Mouse (Mus musculus) liver, embryonic 14.5 days (tissue): ENCODE measurements around the gene 1700013H16Rik.

Experiments
- CTCF ChIP-seq: IDR thresholded peaks from 2 replicates; pipeline ENCODE4 v1.5.1; 2016; ENCODE audit warnings: antibody characterized with exemption, low read depth, control low read depth
- EP300 ChIP-seq: IDR thresholded peaks from 2 replicates; pipeline ENCODE4 v1.6.1; 2016; ENCODE audit warnings: antibody characterized with exemption, low read depth

GRCm38 (mm10) chrX:53724596-53724995, 33.0 kb downstream of the 1700013H16Rik start, which contains the start of gene 4930502E18Rik:
- TF ChIP-seq CTCF (no peak), EP300 (no peak)
